Mouse (Mus musculus) erythroblast, embryonic 14.5 days (primary cell): ENCODE data around the gene Tspan15.

Experiments used
- GATA1 ChIP-seq: IDR thresholded peaks from 2 replicates; pipeline ENCODE4 v1.6.1; 2012; ENCODE audit warnings: low read length, inconsistent platforms, mixed read lengths
- TAL1 ChIP-seq: IDR thresholded peaks from 3 replicates; pipeline ENCODE4 v1.6.1; 2012; ENCODE audit warnings: low read length, inconsistent platforms, mixed read lengths

- TF ChIP-seq TAL1: no peak
- no peak for TF ChIP-seq GATA1
Observed at GRCm38 (mm10) chr10:62264299-62264698, 33.2 kb upstream of the Tspan15 start.
